Mouse (Mus musculus) brain, embryonic 14.5 days (tissue): ENCODE measurements around the gene Paqr9.

Experiments used
- CTCF ChIP-seq: fragments of 200-500 bp; IDR thresholded peaks from 2 replicates; pipeline ENCODE4 v1.5.1; 2012; ENCODE audit warnings: inconsistent platforms, mild to moderate bottlenecking, moderate library complexity, borderline replicate concordance; ENCODE audit not compliant: insufficient read depth, insufficient read length; ENCODE audit errors: extremely low read depth
- POLR2A ChIP-seq: fragments of 200-500 bp; IDR thresholded peaks from 2 replicates; pipeline ENCODE4 v1.6.1; 2012; ENCODE audit warnings: mild to moderate bottlenecking, inconsistent platforms, borderline replicate concordance; ENCODE audit not compliant: poor library complexity, insufficient read depth, insufficient read length, severe bottlenecking; ENCODE audit errors: extremely low read depth

DNA sequence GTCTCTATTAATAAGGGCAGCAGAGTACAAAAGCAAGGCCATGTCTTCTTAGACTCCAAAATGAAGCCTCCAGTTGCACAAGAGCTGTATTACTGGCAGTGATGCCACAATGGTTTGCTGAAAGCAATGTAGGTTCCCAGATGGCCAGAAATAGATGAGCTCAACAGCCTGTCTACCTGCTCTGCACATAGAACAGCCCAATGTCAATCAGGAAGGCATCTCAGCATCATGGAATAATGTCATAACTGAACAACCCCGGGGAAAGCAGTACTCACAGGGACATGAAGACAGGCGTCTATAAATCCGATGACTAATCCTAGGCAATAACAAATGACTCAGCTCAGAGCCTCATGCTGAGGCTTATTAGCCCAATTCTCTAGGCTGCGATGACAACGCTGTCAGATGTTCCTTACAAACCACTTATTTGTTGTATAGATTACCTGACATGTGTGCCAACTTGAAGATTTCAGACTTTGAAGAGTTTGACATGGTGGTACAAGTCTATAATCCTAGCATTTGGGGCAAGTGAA, 19.0 kb downstream of the Paqr9 start:
- no peak for TF ChIP-seq CTCF
- no peak for TF ChIP-seq POLR2A
